Mouse (Mus musculus) adrenal gland, adult 8-10 months (tissue): Measurements from ENCODE around the gene Spcs3. TPM values are rescaled to one million over a fixed set of nuclear protein-coding genes. Genes with fewer than 3 reads are reported as not detected.
"Not testable (repeated sequence)": the region's sequence is repeated elsewhere in the genome, so short reads cannot be mapped to it uniquely, and the experiment has no call there.

Source experiments
- DNase-seq: peaks from one replicate; pipeline ENCODE4 v3.0.0; 2022
- total RNA-seq, 4 experiments: library from RNA; stranded (reverse); gene quantifications; 2 replicates each; pipeline ENCODE4 v1.2.4; 2022

Spcs3 gene
- 10 to 100 TPM; 48.9 to 61.3 (median 52.3) TPM for total RNA-seq

DNA sequence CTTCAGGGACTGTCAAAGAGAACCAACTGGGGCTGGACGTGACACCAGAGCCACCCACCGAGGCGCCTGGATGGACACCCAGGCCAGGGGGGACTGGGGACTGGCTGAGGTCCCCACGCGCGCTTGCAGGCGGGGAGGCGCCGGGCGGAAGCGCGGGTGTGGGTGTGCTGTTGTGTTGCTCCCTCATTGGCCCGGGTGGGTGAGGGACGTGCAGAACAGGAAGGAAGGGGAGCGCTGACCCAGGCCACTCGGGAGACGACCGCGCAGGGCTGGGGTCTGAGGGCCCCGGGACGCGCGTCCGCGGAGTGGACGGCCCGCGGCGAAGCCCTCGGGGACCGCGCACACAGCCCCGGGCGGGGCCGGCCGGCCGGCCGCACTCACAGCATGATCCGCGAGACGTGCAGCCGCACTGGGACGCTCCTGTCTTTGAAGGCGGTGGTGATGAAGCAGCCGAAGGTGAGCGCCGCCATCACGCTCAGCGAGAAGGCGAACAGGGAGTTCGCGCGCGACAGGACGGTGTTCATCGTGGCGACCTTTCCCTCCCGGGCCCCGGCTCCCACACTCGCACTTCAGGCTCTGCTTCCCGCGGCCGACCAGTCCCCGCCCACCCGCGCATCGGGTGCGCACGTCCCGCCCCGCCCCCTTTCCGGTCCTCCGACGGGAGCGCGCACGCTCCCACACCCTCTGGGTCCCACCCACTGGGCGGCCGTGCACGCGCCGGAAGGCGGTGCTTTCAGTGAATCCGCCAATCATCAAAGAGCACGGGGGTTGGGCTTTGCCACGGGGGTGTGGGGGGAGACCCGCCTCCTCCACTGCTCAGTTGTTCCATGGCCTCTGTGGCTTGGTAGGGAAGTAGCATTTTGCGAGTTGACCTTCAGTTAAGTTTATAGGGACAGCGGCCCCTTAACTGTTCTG, at the start of gene Spcs3, which contains the start of gene Asb5:
Gene Spcs3, minus strand, starts transcription at position 617 of the 915 bp plus-strand sequence.
Gene Asb5, plus strand, starts transcription at position 199 of the 915 bp plus-strand sequence.
- DNase-seq = peak; percentile 93

- DNase-seq = no peak
These were observed 41.1 kb upstream of the Spcs3 start for GRCm38 (mm10) chr8:54570618-54571609.

DNA sequence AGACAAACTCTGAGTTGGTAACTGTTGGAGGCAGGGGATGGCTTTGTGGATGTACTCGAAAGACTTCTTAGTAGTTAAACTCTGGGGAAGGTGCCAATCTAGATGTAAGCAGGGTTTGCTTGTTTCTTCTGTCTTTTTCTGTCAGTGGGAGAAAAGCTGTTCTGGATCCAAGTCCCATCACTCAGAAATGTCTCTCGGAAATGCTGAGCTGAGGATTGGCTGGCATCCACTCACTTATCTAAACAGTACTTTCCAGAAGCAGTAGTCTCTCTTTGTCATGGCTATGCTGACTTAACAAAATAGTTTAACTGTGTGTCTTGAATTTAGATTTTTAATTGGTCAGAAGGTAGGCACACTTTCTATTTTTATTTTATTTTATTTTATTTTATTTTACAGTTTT, 37.4 kb upstream of the Spcs3 start:
- no peak for DNase-seq

DNA sequence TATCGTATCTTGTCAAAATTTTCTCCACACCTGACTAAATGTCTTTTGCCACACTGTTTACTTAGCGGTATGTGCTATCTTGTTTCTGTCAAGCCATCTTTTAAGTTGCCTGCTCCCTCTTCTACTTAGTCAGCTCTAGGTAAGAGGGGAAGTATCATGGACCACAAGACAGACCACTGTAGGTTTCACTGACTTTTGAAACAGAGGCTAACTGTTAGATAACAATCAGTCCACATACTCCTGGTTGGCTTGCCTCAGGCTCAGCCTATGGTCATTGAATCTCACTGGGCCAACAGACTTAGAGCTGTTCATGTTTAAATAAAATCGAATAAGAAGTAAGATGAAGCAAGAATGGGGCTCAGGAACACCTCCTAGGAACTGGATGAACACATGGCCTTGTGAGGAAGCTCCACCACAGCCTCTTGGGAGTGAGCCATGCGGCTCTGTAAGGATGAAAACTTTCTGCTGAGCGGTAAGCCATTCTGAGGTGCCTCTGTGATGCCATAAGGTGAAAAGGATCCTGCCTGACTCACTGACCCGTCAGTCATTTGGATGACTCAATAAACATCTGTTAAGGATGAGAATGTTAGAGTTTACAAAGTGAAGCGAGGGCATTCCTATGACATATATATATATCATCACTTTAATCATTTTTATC, 35.9 kb upstream of the Spcs3 start:
- no peak for DNase-seq

GRCm38 (mm10) chr8:54565181-54565580, 35.4 kb upstream of the Spcs3 start:
- DNase-seq = no peak

- no peak for DNase-seq
These were observed 32.3 kb upstream of the Spcs3 start for GRCm38 (mm10) chr8:54562137-54562536.

GRCm38 (mm10) chr8:54554921-54555320, 25.1 kb upstream of the Spcs3 start:
- DNase-seq = no peak

DNA sequence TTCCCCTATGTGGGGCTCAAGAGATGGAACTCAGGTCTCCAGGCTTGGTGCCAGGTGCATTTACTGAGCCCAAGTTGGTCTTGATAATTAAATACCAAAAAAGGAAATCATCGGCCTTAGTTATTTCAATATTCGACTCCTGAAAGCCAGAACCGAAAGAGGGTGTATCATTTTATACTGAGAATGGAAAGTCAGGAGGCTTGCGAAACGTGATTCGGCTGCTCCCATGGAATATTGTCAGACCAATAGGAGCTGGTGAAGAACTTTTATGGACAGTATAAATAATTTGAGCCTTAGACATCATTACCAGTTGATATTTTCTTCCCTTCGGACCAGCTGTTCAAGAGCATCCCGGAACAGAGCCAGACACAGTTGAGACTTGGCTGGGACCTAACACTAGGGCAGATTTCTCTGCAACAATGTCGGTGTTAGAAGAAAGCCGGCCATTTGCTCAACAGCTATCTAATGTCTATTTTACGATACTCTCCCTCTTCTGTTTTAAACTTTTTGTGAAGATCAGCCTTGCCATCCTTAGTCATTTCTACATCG, 20.3 kb upstream of the Spcs3 start:
- DNase-seq = no peak

- DNase-seq = peak; percentile 36
These were observed 18.6 kb upstream of the Spcs3 start for GRCm38 (mm10) chr8:54548383-54548782.

DNA sequence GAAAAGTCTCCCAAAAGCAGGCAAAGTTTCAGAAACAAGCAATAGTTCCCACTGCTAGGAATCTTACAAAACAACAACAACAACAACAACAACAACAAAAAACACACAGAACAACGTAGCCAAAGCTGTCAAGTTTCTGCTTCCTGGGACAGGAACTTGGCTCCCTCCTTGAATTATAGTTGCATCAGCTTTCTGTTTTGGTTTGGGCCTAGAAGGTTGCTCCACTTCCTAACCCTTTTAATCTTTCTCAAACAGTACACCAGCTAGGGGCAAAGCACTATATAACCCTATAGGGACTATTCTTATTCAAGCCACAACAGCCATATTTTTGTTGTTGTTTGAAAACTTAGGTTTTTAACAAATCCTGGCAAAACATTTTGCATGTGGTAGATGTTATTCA, 11.5 kb upstream of the Spcs3 start:
- no peak for DNase-seq

DNA sequence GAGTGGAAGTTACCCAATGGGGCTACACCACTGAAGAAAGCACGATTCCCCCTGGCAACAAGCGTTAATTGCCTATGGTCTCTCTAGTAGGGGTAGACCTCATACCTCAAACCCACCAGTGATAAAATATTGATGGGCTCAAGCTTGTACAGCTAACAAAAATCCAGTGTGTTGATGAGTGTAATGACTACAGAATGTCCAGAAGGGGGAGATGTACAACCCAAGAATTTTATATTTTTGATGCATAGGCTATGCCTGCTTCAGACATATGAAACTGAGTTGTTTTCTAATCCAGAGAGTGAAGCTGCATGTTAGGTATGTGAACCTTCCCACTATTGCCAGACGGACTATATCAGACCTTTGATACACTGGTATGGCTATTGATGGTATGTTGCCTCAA, 7.5 kb upstream of the Spcs3 start:
- DNase-seq = no peak

DNA sequence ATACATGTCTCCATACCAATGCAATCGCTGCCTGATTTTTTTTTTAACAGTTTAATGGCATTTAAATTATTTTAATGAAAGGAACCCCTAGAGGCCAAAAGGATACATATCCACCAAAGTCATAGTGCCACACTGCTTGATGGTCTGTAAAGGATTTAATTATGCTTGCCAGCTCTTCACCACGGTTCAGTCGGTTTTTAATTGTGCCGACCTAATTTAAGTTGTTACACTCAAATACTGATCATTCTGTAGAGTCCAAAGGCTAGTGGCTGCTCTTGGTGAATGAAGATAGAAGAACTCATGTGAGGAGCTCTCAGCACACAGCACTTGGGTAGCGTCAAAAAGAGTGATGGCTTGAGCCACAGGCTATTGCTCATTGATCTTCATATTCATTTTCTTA, 5.4 kb upstream of the Spcs3 start:
- DNase-seq = no peak

DNA sequence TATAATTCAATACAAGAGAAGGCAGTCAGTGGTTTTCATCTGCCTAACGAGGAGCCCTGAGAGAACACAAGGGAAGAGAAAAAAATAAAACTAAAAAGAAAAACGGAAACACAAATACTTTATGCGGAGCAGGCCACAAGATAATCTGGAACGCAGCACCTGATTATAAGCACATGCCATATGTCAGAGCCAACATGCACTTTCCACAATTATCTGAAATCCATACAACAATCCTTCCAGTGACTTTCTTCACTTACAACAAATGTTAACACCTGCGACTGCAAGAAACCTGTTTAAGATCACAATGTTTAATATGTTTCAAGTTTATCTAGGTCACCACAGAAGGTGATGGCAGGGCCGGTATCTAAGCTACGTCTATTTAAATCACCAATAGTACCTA, 1.2 kb downstream of the Spcs3 start:
- no peak for DNase-seq

DNA sequence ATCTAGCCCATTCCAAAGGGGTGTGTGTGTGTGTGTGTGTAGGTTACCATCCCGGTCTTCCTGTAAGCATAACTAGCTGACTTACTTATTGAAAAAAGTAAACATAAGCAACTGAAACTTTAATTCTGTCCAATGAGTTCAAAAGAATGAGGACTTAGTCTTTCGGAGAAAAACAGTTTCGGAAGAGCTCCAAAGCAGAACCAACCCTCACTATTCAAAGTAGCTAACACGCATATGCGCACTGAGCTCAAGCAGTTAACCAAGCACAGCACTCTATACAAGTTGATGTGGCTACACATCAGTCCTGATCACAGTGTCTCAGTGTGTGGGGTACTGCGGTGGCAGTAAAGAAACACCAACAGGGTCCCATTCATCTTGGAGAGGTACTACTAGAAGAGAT, 3.1 kb downstream of the Spcs3 start:
- DNase-seq = no peak

DNA sequence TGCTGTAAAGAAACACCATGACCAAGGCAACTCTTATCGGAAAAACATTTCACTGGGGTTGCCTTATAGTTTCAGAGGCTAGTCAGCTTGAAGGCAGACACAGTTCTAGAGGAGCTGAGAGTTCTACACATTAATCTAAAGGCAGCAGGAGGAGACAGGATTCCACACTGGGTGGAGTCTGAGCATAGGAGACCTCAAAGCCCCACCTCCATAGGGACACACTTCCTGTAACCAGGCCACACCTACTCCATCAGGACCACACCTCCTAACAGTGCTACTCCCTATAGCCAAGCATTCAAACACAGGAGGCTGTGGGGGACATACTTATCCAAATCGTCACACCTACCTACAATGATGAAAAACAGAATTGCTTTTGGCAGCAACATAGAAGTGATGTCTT, 4.2 kb downstream of the Spcs3 start:
- DNase-seq = no peak

DNA sequence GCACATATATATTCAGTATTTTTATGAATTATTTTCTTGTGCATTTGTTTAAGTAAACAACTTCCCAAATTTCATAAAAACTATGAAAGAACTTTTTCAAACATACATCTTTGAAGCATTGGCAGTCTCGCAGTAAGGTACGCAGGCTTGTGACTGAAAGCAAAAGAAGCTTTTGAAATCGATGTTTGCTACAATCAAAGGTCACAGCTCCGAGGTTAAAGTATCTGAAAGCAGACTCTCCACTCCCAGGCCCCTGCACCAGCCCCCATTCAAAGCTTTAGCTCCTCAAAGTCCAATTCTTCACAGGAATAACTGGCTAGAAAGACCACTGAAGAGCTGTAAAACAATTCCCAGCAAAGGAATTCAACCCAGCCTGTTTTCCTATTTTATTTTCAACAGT, 9.3 kb downstream of the Spcs3 start:
- no peak for DNase-seq

GRCm38 (mm10) chr8:54518756-54519460, 10.9 kb downstream of the Spcs3 start:
- DNase-seq = no peak

- not testable (repeated sequence) for DNase-seq
These were observed 17.6 kb downstream of the Spcs3 start for GRCm38 (mm10) chr8:54512200-54512599.

- no peak for DNase-seq
These were observed 18.0 kb downstream of the Spcs3 start for GRCm38 (mm10) chr8:54511791-54512190.

- DNase-seq = no peak
These were observed 20.5 kb downstream of the Spcs3 start for GRCm38 (mm10) chr8:54509221-54509721.

DNA sequence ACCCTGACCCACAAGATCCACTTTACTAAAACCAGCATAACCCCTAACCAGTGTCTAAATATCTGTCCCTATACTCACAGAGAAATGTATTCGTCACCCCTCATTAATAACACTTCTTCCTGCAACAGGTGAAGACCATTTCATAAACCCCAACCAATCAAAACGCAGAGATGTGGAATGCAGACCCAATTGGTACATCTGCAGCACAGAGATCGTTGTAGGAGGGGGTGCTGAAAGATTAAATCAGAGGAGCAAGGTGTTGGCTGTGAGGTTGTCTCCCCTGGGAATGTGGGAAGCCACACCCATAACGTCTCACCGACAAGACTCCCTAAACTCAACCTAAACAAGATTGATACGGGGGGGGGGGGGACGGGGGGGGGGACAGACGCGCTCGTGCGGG, 21.0 kb downstream of the Spcs3 start:
- no peak for DNase-seq
